Mouse (Mus musculus): ENCODE results near the gene Txndc15. TPM values are rescaled to one million over a fixed set of nuclear protein-coding genes. Genes with fewer than 3 reads are reported as not detected.

Txndc15 gene
- polyA plus RNA-seq, 1 experiment from 2014 or later: 101 TPM

DNA sequence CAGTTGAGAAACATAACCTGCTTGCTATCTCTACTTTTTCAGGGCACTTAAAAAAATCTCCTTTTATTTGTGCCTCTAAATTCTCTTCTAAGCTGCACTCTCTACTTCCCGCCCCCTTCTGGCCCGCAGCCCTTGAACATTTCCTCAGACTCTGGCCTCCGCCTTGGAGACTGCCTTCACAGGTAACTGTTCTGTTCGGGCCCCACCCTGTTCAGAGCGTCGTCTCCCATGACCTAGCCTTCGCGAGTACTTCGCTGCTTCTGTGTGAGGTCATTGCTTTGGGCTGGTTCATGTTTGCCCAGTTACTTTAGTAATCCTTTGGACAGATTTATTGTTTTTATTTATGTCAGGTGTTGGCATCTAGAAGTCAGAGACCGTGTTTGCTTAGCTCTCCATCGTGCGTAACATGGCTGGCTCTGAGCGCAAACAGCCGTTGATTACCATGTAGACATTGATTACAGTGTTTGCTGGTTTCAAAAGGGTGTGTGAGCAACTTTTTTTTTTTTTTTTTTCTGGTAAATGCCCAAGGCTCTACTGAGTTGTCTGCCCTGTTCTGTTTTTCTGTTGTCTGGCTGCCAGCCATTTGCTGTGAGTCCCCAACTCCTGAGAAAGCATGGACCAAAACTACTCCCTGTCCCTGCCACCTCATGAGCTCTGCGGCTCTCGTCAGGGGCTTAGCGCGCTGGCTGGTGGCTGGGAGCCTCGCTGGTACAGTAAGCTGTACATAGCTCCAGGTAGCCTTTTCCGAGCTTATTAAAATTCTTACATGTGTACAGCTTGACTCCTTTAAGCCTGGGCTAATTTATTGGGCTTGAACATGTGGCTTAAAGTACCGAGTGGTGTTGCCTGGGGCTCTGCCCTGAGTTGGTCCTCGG, 19.4 kb downstream of the Txndc15 start:
- Histone ChIP-seq H3K27me3 (no peaks in the 10 kb centered on the region), H3K27ac (0 out of 2 replicates have a peak overlapping the region, but pooled peaks have one; percentile 8), H3K9ac (no peak overlapping the region), H3K36me3 (no peaks in the 10 kb centered on the region), H3K4me3 (no peak overlapping the region), H3K9me3 (no peaks in the 10 kb centered on the region), H3K4me2 (no peak overlapping the region), H3K4me1 (peaks cover 10% of the 10 kb centered on the region)
- ATAC-seq (ENCODE audit: insufficient number of reproducible peaks, low FRiP score, low TSS enrichment, low read depth): no peak
- WGBS: 34% methylated on average over 22 of the region's 22 CpGs

DNA sequence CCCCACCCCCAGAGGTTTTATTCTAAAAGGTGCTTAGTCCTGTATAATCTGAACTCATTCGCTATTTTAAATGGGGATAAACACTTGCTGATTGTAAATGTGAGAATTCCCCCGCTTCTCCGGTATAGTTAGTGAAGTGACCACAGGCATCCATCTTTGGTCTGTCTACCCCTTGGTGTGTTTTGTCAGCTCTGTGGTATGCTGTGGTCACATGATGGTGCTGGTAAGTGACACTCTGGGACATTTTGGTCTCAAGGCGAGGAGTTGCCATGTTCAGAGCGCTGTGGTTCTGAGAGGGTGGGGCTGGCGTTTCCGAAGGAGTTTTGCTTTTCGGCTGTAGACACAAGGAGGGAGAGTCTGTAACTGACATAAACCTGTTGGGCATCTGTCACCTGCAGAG, 23.4 kb downstream of the Txndc15 start:
- H3K27me3 ChIP-seq: no peaks in the 10 kb centered on the region
- no peak for ATAC-seq (ENCODE audit: insufficient number of reproducible peaks, low FRiP score, low TSS enrichment, low read depth)
- H3K4me1 ChIP-seq: peaks cover 12% of the 10 kb centered on the region
- H3K27ac ChIP-seq: no peak overlapping the region
- no peak overlapping the region for H3K4me3 ChIP-seq
- no peaks in the 10 kb centered on the region for H3K36me3 ChIP-seq
- no peak overlapping the region for H3K4me2 ChIP-seq
- WGBS: 87% methylated on average over 8 of the region's 8 CpGs
- no peaks in the 10 kb centered on the region for H3K9me3 ChIP-seq
- no peak overlapping the region for H3K9ac ChIP-seq

DNA sequence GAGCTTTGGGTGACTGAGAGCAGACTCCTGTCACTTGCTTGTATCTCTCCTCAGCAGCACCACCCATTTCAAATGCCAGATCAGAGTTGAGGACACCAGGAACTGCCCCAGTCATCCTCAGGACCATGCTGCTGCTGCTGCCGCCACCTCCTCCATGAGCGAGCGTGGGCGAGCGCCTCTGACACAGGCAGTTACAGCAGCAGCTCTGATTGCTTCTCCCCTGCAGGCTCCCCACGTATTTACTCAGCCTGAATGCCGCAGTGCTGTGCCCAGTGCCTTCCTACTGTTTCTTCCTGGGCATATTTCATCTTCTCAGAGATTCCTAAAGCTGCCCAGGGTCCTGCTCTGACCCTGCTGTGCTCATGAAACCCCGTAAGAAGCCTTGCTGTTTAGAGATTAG, 27.9 kb downstream of the Txndc15 start:
- H3K9ac ChIP-seq: no peak overlapping the region
- H3K9me3 ChIP-seq: no peaks in the 10 kb centered on the region
- H3K27ac ChIP-seq: no peak overlapping the region
- no peak overlapping the region for H3K4me3 ChIP-seq
- no peaks in the 10 kb centered on the region for H3K36me3 ChIP-seq
- no peaks in the 10 kb centered on the region for H3K27me3 ChIP-seq
- H3K4me2 ChIP-seq: no peak overlapping the region
- ATAC-seq (ENCODE audit: insufficient number of reproducible peaks, low FRiP score, low TSS enrichment, low read depth): no peak
- 65% methylated on average over 8 of the region's 8 CpGs for WGBS
- H3K4me1 ChIP-seq: 0 out of 2 replicates have a peak, but pooled peaks cover 4% of the 10 kb centered on the region

DNA sequence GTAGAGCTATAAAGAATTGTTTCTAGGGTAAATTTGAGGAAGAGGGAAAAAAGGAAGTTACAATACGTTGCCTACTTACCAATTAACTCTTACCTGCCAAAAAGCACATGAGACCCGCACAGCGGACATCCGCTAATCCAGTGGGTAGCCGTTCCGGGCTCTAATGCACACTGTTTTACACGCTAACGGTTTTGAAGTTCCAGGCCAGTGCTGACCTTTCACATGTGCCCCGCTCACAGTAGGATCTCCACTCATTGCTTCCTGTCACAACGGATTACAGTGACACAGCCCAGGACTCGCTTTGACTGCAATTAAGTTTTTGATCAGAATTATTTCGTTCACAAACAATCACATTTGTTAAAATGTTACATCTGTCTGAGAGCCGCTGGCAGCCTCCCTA, 39.9 kb downstream of the Txndc15 start:
- 46% methylated on average over 13 of the region's 13 CpGs for WGBS

DNA sequence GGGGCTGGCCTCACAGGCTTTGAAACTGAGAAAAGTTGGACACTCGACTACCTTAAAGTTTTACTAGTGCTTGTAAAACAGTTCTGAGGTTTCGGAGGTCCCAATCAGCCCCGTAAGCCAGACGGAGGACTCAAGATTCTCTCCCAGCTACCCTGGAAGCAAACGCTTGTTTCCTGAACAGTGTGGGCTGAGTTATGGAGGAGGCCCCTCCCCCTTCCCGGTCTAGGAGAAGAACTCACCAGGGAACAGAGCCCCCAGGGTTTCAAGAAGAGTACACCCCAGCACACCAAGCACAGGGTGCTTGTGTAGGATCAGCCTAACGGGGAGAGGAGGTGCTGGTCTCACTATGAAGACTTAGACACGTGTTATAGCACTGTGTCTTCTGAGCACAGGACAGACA, 42.3 kb downstream of the Txndc15 start:
- Histone ChIP-seq H3K4me3 (peak overlapping the region; percentile 19), H3K4me1 (peaks cover 17% of the 10 kb centered on the region), H3K27me3 (no peaks in the 10 kb centered on the region), H3K9ac (no peak overlapping the region), H3K9me3 (no peaks in the 10 kb centered on the region), H3K27ac (peak overlapping the region; percentile 24; the same call in 1 of the 2 replicates), H3K36me3 (no peaks in the 10 kb centered on the region), H3K4me2 (peak overlapping the region; percentile 34)
- WGBS: 13% methylated on average over 8 of the region's 8 CpGs
- ATAC-seq (ENCODE audit: insufficient number of reproducible peaks, low FRiP score, low TSS enrichment, low read depth): peak; percentile 24; the same call in 1 of the 2 replicates

More for the DNA sequence above, 39.9 kb downstream of the Txndc15 start:
- Histone ChIP-seq H3K4me2 (no peak overlapping the region), H3K9ac (no peak overlapping the region), H3K27ac (no peak overlapping the region), H3K36me3 (no peaks in the 10 kb centered on the region), H3K4me3 (no peak overlapping the region), H3K4me1 (peaks cover 18% of the 10 kb centered on the region), H3K27me3 (no peaks in the 10 kb centered on the region), H3K9me3 (no peaks in the 10 kb centered on the region)
- ATAC-seq (ENCODE audit: insufficient number of reproducible peaks, low FRiP score, low TSS enrichment, low read depth): no peak

DNA sequence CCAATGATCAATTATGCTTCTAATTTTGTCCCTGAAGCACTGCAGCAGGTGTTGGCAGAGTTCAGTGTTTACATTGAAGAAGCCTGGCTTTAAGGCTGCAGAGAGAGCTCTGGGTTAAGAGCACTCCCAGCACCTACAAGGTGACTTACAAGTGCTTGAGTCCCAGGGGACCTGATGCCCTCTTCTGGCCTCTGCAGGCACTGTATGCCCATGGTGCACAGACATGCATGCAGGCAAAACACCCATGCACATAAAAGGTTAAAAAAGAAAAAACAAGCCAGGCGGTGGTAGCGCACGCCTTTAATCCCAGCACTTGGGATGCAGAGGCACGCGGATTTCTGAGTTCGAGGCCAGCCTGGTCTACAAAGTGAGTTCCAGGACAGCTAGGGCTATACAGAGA, 43.2 kb downstream of the Txndc15 start:
- no peaks in the 10 kb centered on the region for H3K27me3 ChIP-seq
- no peak overlapping the region for H3K4me2 ChIP-seq
- H3K9ac ChIP-seq: no peak overlapping the region
- H3K9me3 ChIP-seq: no peaks in the 10 kb centered on the region
- peaks cover 17% of the 10 kb centered on the region for H3K4me1 ChIP-seq
- no peak overlapping the region for H3K4me3 ChIP-seq
- H3K27ac ChIP-seq: no peak overlapping the region
- H3K36me3 ChIP-seq: no peaks in the 10 kb centered on the region
- WGBS: 84% methylated on average over 6 of the region's 6 CpGs
- ATAC-seq (ENCODE audit: insufficient number of reproducible peaks, low FRiP score, low TSS enrichment, low read depth): no peak

DNA sequence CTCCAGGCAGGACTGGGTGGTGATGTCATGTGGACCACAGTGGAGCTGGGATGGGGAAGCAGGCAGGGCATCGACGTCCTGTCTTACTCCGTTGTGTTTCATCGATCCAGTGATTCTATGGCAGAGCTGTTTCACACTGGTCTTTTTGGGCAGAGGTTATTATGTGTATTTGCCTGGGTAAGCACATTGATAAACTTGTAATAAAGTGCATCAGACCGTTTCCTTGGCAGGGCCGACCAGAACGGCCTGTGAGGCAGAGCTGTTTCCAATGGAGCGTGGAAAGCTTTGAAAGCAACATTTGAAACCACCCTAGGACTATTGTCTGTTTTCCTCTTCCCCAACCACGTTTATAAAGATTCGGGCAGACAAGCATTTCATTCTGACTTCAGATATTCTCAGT, 46.1 kb downstream of the Txndc15 start:
- WGBS: 45% methylated on average over 10 of the region's 10 CpGs
- Histone ChIP-seq H3K9ac (no peak overlapping the region), H3K4me2 (no peak overlapping the region), H3K4me3 (no peak overlapping the region), H3K27ac (no peak overlapping the region), H3K27me3 (no peaks in the 10 kb centered on the region), H3K36me3 (no peaks in the 10 kb centered on the region), H3K4me1 (peaks cover 12% of the 10 kb centered on the region), H3K9me3 (no peaks in the 10 kb centered on the region)
- no peak for ATAC-seq (ENCODE audit: insufficient number of reproducible peaks, low FRiP score, low TSS enrichment, low read depth)

DNA sequence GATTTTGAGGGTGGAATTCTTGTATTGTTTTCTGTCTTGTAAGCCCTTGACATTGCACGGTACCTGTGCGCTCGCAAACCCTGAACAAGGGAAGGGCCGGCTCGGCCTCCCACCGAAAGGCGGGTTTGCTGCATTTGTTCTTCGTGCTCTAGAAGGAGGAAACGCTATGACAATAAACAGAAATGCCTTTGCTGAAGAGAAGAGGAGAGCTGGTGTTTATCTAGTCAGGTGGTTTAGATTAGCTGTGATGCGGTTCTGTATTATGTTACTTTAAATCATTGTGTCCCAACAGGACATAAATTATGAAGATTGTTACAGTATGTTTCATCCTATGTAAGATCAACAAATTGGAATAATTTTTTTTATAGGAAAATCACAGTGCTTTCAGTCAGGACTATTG, 47.0 kb downstream of the Txndc15 start:
- no peaks in the 10 kb centered on the region for H3K27me3 ChIP-seq
- no peaks in the 10 kb centered on the region for H3K36me3 ChIP-seq
- H3K4me2 ChIP-seq: no peak overlapping the region
- WGBS: 61% methylated on average over 10 of the region's 10 CpGs
- no peak for ATAC-seq (ENCODE audit: insufficient number of reproducible peaks, low FRiP score, low TSS enrichment, low read depth)
- peaks cover 11% of the 10 kb centered on the region for H3K4me1 ChIP-seq
- H3K9ac ChIP-seq: no peak overlapping the region
- H3K9me3 ChIP-seq: no peaks in the 10 kb centered on the region
- H3K4me3 ChIP-seq: no peak overlapping the region
- H3K27ac ChIP-seq: no peak overlapping the region

DNA sequence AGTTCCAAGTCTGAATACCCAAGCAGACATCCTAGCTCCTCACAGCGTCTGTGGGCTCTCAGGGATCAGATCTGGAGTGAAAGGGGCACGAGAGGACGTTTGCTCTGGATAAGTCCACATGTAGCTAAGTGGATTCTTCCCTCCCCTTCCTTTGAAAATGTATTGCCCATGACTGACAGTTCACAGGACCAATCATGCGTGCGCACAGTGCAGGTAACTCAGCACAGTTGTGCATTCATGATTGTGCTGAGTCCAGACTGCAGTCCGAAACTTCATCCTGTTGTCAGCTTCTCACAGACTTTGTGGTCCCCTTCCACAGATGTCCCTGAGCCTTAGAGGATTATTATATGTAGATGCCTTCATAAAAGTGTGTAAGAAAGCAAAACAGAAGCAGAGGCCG, 59.9 kb downstream of the Txndc15 start:
- WGBS: 77% methylated on average over 7 of the region's 7 CpGs
- H3K4me3 ChIP-seq: no peak overlapping the region
- H3K9ac ChIP-seq: no peak overlapping the region
- ATAC-seq (ENCODE audit: insufficient number of reproducible peaks, low FRiP score, low TSS enrichment, low read depth): no peak
- H3K27me3 ChIP-seq: no peaks in the 10 kb centered on the region
- no peak overlapping the region for H3K4me2 ChIP-seq
- H3K9me3 ChIP-seq: no peaks in the 10 kb centered on the region
- H3K4me1 ChIP-seq: peaks cover 5% of the 10 kb centered on the region; the same call in 1 of the 2 replicates
- no peaks in the 10 kb centered on the region for H3K36me3 ChIP-seq
- H3K27ac ChIP-seq: no peak overlapping the region

DNA sequence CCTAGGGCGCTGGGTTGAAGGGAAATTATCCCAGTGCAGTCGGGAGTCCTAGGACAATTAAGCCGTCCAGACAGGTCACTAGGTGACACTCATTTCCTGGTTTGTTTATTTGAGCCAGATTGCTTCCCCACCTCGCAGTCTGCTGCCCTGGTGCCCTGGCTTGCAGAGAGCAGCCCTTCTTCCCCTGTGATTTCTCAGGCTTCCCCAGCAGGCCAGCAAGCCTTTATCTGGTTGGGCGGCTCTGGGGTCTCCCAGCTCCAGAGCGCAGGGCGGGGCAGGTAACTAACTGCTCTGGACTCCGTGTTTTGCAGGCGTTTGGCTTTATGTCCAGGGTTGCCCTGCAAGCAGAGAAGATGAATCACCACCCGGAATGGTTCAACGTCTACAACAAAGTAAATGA, 60.6 kb downstream of the Txndc15 start:
- H3K4me1 ChIP-seq: peaks cover 5% of the 10 kb centered on the region; the same call in 1 of the 2 replicates
- H3K4me3 ChIP-seq: no peak overlapping the region
- H3K4me2 ChIP-seq: no peak overlapping the region
- no peaks in the 10 kb centered on the region for H3K9me3 ChIP-seq
- no peak overlapping the region for H3K27ac ChIP-seq
- H3K36me3 ChIP-seq: no peaks in the 10 kb centered on the region
- no peaks in the 10 kb centered on the region for H3K27me3 ChIP-seq
- H3K9ac ChIP-seq: no peak overlapping the region
- 25% methylated on average over 11 of the region's 11 CpGs for WGBS
- ATAC-seq (ENCODE audit: insufficient number of reproducible peaks, low FRiP score, low TSS enrichment, low read depth): no peak
